Mouse (Mus musculus): Measurements from ENCODE around the gene Ifngr2.

DNA sequence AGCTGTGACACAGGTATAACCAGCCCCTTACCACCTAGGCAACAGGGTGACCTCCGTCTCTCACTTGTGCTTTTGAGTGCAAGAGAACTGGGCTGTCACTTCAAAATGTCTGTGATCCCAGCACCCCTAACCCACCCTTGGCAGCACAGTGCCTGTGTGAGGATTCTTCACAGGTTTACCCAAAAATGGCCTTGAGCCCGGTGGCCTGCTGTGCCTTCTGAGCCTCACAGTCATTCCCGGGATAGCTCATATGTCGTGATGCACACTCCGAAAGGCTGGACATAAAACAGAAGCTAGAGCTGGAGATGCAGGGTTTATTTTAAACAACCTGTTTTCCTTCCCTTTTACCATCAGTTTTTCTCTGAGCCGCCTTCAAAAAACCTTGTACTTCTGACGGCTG lies 42.2 kb upstream of the Ifngr2 start:
- TF ChIP-seq CTCF (IDR thresholded peaks at IDR 0.05; ENCODE audit: control insufficient read depth, insufficient read depth, insufficient replicate concordance, low read depth, low read length): no peak
- TF ChIP-seq POLR2A (IDR thresholded peaks at IDR 0.05; ENCODE audit: control insufficient read depth, low read depth, low read length): no peak

All from testis, adult 2 months (tissue).